Mouse (Mus musculus): Measurements from ENCODE around the gene Wdr59. TPM values are rescaled to one million over a fixed set of nuclear protein-coding genes. Genes with fewer than 3 reads are reported as not detected.
A peak's percentile ranks its signal among the peaks of the same experiment; 100 is the strongest.

Wdr59 gene
- polyA plus RNA-seq, 1 experiment: 4.8 TPM

GRCm38 (mm10) chr8:111424181-111424580 lies 97.7 kb downstream of the Wdr59 start:
- Histone ChIP-seq H3K4me3 (ENCODE audit: insufficient read depth, low read length) (no peak overlapping the region), H3K27ac (ENCODE audit: insufficient read depth, low read depth, low read length) (no peak overlapping the region), H3K4me1 (ENCODE audit: control insufficient read depth, insufficient read depth, low read length) (no peaks in the 10 kb centered on the region)
- TF ChIP-seq CTCF (IDR thresholded peaks at IDR 0.05; ENCODE audit: low read depth, low read length) (no peak), POLR2A (IDR thresholded peaks at IDR 0.05; ENCODE audit: borderline replicate concordance, low read depth, low read length) (no peak)

- no peaks in the 10 kb centered on the region for H3K4me1 ChIP-seq (ENCODE audit: control insufficient read depth, insufficient read depth, low read length)
- TF ChIP-seq POLR2A (IDR thresholded peaks at IDR 0.05; ENCODE audit: borderline replicate concordance, low read depth, low read length) (no peak), CTCF (IDR thresholded peaks at IDR 0.05; ENCODE audit: low read depth, low read length) (no peak)
- no peak overlapping the region for H3K27ac ChIP-seq (ENCODE audit: insufficient read depth, low read depth, low read length)
- no peak overlapping the region for H3K4me3 ChIP-seq (ENCODE audit: insufficient read depth, low read length)
Measured at GRCm38 (mm10) chr8:111422614-111423013, 99.3 kb downstream of the Wdr59 start.

DNA sequence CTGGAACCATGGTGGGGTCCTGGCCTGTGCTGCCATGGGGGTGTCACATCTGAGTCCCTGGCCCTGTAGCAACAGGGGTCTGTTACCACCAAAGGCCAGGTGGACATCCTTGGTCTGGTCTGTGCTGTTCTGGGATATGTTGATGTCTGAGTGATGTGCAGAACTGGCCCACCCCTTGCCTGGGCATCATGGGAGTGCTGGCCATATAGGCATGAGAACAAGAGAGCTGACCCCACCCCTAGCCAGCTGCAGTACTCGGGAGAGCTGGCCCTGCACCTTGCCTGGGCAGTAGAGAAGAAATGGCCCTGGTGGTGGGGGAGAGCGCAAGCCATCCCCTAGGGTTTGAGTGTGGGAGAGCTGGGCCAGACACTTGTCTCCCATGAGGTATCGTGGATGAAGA lies 102.7 kb downstream of the Wdr59 start:
- TF ChIP-seq POLR2A (IDR thresholded peaks at IDR 0.05; ENCODE audit: borderline replicate concordance, low read depth, low read length): no peak
- TF ChIP-seq CTCF (IDR thresholded peaks at IDR 0.05; ENCODE audit: low read depth, low read length): no peak
- Histone ChIP-seq H3K4me1 (ENCODE audit: control insufficient read depth, insufficient read depth, low read length) (no peaks in the 10 kb centered on the region), H3K4me3 (ENCODE audit: insufficient read depth, low read length) (no peak overlapping the region), H3K27ac (ENCODE audit: insufficient read depth, low read depth, low read length) (no peak overlapping the region)

DNA sequence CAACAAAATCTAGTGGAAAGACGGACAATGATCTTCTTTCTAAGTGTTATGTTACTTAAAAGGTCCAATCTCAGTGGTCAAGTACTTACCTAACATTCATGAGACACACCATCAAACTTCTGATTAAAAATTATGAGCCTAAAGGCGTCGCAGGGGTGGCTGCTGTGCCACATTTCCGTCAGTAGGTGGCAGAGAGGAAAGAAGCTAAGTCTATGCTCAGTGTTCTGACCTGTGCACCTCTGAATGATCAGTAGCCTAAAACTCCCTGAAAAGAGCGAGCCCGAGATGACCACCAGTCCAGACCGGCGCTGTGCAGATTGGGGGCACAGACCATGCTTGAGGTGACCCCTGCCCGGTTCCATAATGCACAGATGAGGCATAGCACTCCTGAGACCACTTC lies 103.3 kb downstream of the Wdr59 start:
- Histone ChIP-seq H3K27ac (ENCODE audit: insufficient read depth, low read depth, low read length) (no peak overlapping the region), H3K4me1 (ENCODE audit: control insufficient read depth, insufficient read depth, low read length) (no peaks in the 10 kb centered on the region), H3K4me3 (ENCODE audit: insufficient read depth, low read length) (no peak overlapping the region)
- TF ChIP-seq POLR2A (IDR thresholded peaks at IDR 0.05; ENCODE audit: borderline replicate concordance, low read depth, low read length) (no peak), CTCF (IDR thresholded peaks at IDR 0.05; ENCODE audit: low read depth, low read length) (peak; percentile 57; the same call in 1 of the 2 replicates)

DNA sequence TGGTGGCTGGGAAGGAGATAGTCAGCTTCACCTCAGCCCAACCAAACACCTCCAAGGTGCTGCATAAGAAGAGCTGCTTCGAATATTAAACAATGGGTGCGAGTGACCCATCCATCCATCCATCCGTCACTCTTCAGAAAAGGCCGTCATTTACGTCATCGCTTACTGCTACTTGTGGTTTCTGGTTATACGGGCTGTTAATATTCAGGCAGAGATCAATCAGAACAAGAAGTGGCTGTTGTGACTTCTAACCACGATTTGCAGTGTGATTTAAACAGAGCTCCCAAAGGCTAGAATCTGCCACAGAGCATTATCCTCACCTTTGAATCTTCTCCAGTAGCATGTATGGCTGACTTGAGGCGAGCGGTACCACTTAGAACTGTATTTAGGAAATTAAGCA lies 104.7 kb downstream of the Wdr59 start:
- no peak for TF ChIP-seq CTCF (IDR thresholded peaks at IDR 0.05; ENCODE audit: low read depth, low read length)
- TF ChIP-seq POLR2A (IDR thresholded peaks at IDR 0.05; ENCODE audit: borderline replicate concordance, low read depth, low read length): no peak
- Histone ChIP-seq H3K4me3 (ENCODE audit: insufficient read depth, low read length) (no peak overlapping the region), H3K4me1 (ENCODE audit: control insufficient read depth, insufficient read depth, low read length) (no peaks in the 10 kb centered on the region), H3K27ac (ENCODE audit: insufficient read depth, low read depth, low read length) (no peak overlapping the region)

GRCm38 (mm10) chr8:111403391-111403790 lies 118.5 kb downstream of the Wdr59 start:
- Histone ChIP-seq H3K27ac (ENCODE audit: insufficient read depth, low read depth, low read length) (no peak overlapping the region), H3K4me1 (ENCODE audit: control insufficient read depth, insufficient read depth, low read length) (no peaks in the 10 kb centered on the region), H3K4me3 (ENCODE audit: insufficient read depth, low read length) (no peak overlapping the region)
- TF ChIP-seq POLR2A (IDR thresholded peaks at IDR 0.05; ENCODE audit: borderline replicate concordance, low read depth, low read length) (no peak), CTCF (IDR thresholded peaks at IDR 0.05; ENCODE audit: low read depth, low read length) (no peak)

Other genes with a start within 250 kb of the Wdr59 start
- 36.8 and 42.0 TPM in 2 replicates for gene Rfwd3, start 221.9 kb downstream of the Wdr59 start, polyA plus RNA-seq (2012; ENCODE audit: insufficient read depth, insufficient read length, missing spikeins)
- gene Mlkl, start 183.9 kb downstream of the Wdr59 start, polyA plus RNA-seq (2012; ENCODE audit: insufficient read depth, insufficient read length, missing spikeins): 15.9 and 21.2 TPM in 2 replicates
- not detected in 2 replicates for gene Fa2h, start 128.3 kb downstream of the Wdr59 start, polyA plus RNA-seq (2012; ENCODE audit: insufficient read depth, insufficient read length, missing spikeins)
- gene Znrf1, start 14.0 kb upstream of the Wdr59 start, polyA plus RNA-seq (2012; ENCODE audit: insufficient read depth, insufficient read length, missing spikeins): 88.8 and 97.7 TPM in 2 replicates
- 0.24 and 0.43 TPM in 2 replicates for gene Ldhd, start 108.3 kb upstream of the Wdr59 start, polyA plus RNA-seq (2012; ENCODE audit: insufficient read depth, insufficient read length, missing spikeins)
- gene Zfp1, start 121.3 kb upstream of the Wdr59 start, polyA plus RNA-seq (2012; ENCODE audit: insufficient read depth, insufficient read length, missing spikeins): 7.0 and 8.4 TPM in 2 replicates
- not detected in 2 replicates for gene Ctrb1, start 168.9 kb upstream of the Wdr59 start, polyA plus RNA-seq (2012; ENCODE audit: insufficient read depth, insufficient read length, missing spikeins)
- 0.40 and 0.56 TPM in 2 replicates for gene Bcar1, start 221.7 kb upstream of the Wdr59 start, polyA plus RNA-seq (2012; ENCODE audit: insufficient read depth, insufficient read length, missing spikeins)

Data from bone marrow macrophage, adult 2 months (primary cell).